Mouse (Mus musculus) kidney, postnatal 0 days (tissue): ENCODE data around the gene Emc4. TPM values are rescaled to one million over a fixed set of nuclear protein-coding genes. Genes with fewer than 3 reads are reported as not detected.

Experiments used
- ATAC-seq: fragments of 200-750 bp; cut with Nextera tagmentation; replicated peaks from 2 replicates; pipeline ENCODE4 v1.8.0; 2017; ENCODE audit warnings: low read depth, moderate number of reproducible peaks, moderate TSS enrichment, moderate library complexity; ENCODE audit not compliant: low FRiP score
- DNase-seq: peaks from one replicate; pipeline ENCODE4 v3.0.0-alpha.2; 2016; ENCODE audit warnings: low spot score
- H3K27ac ChIP-seq: fragments of 300-500 bp; sonication (generic); 2 replicates; pipeline ENCODE4 v1.5.1; 2014; ENCODE audit warnings: mild to moderate bottlenecking
- H3K27me3 ChIP-seq: fragments of 300-500 bp; sonication (generic); 2 replicates; pipeline ENCODE4 v1.6.1; 2014; ENCODE audit warnings: low read length, mixed read lengths; ENCODE audit not compliant: insufficient read depth
- H3K36me3 ChIP-seq: fragments of 300-500 bp; sonication (generic); 2 replicates; pipeline ENCODE4 v1.6.1; 2014; ENCODE audit warnings: low read length, mixed read lengths; ENCODE audit not compliant: insufficient read depth
- H3K4me1 ChIP-seq: fragments of 300-500 bp; sonication (generic); replicated peaks from 2 replicates; pipeline ENCODE4 v1.6.1; 2014; ENCODE audit warnings: antibody characterized with exemption, low read length, mixed read lengths; ENCODE audit not compliant: insufficient read depth
- H3K4me2 ChIP-seq: fragments of 300-500 bp; sonication (generic); 2 replicates; pipeline ENCODE4 v1.6.1; 2014; ENCODE audit warnings: mild to moderate bottlenecking, low read length, moderate library complexity, mixed read lengths
- H3K4me3 ChIP-seq: fragments of 300-500 bp; sonication (generic); replicated peaks from 2 replicates; pipeline ENCODE4 v1.5.1; 2014; ENCODE audit warnings: low read depth, low read length
- H3K9ac ChIP-seq: fragments of 300-500 bp; sonication (generic); 2 replicates; pipeline ENCODE4 v1.6.1; 2014; ENCODE audit warnings: low read depth, low read length
- H3K9me3 ChIP-seq: fragments of 300-500 bp; sonication (generic); replicated peaks from 2 replicates; pipeline ENCODE4 v1.6.1; 2016; ENCODE audit warnings: low read length, inconsistent platforms, mixed read lengths
- CTCF ChIP-seq: IDR thresholded peaks from 2 replicates; pipeline ENCODE4 v1.5.1; 2016; ENCODE audit warnings: antibody characterized with exemption, low read depth, mild to moderate bottlenecking, moderate library complexity
- WGBS: fragments of 180-500 bp; shearing (Covaris S2); extraction: QIAGEN DNeasy Blood & Tissue Kit; methylation state at CpG from one replicate; pipeline ENCODE4 v1.1.7; 2014; 5-methylcytosine and 5-hydroxymethylcytosine counted together
- polyA plus RNA-seq: library from polyadenylated mRNA; unstranded; fragments of >200 nt; fragmentation: Nextera tagmentation; extraction: Ambion mirVana; gene quantifications from 2 replicates; pipeline ENCODE4 v1.2.1, GENCODE M21; 2015

Gene Emc4
- polyA plus RNA-seq, 1 experiment from 2014 or later: 127 TPM

DNA sequence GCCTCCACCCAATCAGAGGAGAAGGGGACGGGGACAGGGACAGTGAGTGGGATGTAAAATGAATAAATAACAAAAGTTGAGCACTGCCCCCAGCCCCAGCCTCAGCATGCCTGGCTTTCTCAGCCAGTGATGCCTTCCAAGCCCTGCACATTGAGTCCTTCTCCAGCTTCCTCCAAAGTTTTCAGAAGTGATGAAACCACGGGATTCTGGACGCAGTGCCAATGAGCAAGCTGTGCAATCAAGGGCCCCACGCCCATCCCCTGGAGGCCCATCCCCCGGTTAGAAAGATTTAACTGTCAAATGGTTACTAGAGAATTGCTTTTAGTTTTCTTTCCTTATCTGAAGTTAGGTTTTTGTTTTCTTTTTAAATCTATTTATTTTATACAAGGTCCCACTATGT lies 2.1 kb upstream of the Emc4 start:
- H3K4me3 ChIP-seq: no peak overlapping the region
- H3K9ac ChIP-seq: no peak overlapping the region
- H3K27me3 ChIP-seq: no peaks in the 10 kb centered on the region
- no peak for DNase-seq
- H3K27ac ChIP-seq: no peak overlapping the region
- 53% methylated on average over 5 of the region's 5 CpGs for WGBS
- no peak for TF ChIP-seq CTCF
- no peaks in the 10 kb centered on the region for H3K9me3 ChIP-seq
- H3K36me3 ChIP-seq: no peaks in the 10 kb centered on the region
- ATAC-seq: no peak
- no peaks in the 10 kb centered on the region for H3K4me1 ChIP-seq
- no peak overlapping the region for H3K4me2 ChIP-seq

DNA sequence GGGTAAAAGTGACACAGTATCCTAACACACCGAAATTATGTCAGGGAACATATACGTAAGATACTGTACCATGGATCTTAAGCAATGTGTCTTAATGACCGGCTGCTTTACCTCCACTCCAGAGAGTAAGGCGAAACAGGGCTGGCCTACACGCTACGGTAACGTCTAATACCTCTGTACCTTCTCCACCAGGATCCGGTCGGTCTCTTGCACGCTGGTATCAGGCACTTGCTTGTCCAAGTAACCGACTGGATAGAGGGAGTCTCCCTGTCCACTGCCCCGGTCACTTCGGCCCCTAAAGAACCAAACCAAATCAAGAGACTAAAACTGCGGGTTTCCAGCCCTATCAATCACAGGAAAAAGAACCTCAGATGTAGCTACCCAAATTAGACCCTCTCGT lies 605 bp downstream of the Emc4 start:
- ATAC-seq (no peak), DNase-seq (no peak)
- H3K4me2 ChIP-seq: peak overlapping the region; percentile 89
- H3K9ac ChIP-seq: peak overlapping the region; percentile 87
- WGBS: 19% methylated on average over 15 of the region's 15 CpGs
- no peak for TF ChIP-seq CTCF
- H3K9me3 ChIP-seq: no peaks in the 10 kb centered on the region
- peak overlapping the region; percentile 98 for H3K4me3 ChIP-seq
- H3K4me1 ChIP-seq: no peaks in the 10 kb centered on the region
- H3K27me3 ChIP-seq: no peaks in the 10 kb centered on the region
- peaks cover 10% of the 10 kb centered on the region; the same call in 1 of the 2 replicates for H3K36me3 ChIP-seq
- H3K27ac ChIP-seq: peak overlapping the region; percentile 74

- Histone ChIP-seq H3K27me3 (no peaks in the 10 kb centered on the region), H3K4me2 (no peak overlapping the region), H3K4me3 (no peak overlapping the region), H3K36me3 (peaks cover 54% of the 10 kb centered on the region), H3K4me1 (no peaks in the 10 kb centered on the region), H3K9me3 (no peaks in the 10 kb centered on the region), H3K9ac (no peak overlapping the region), H3K27ac (no peak overlapping the region)
- TF ChIP-seq CTCF: no peak
- ATAC-seq: peak; percentile 45; the same call in 1 of the 2 replicates
- 39% methylated on average over 2 of the region's 2 CpGs for WGBS
- peak; percentile 62 for DNase-seq
Observed at GRCm38 (mm10) chr2:112360781-112361169, 7.1 kb downstream of the Emc4 start.

DNA sequence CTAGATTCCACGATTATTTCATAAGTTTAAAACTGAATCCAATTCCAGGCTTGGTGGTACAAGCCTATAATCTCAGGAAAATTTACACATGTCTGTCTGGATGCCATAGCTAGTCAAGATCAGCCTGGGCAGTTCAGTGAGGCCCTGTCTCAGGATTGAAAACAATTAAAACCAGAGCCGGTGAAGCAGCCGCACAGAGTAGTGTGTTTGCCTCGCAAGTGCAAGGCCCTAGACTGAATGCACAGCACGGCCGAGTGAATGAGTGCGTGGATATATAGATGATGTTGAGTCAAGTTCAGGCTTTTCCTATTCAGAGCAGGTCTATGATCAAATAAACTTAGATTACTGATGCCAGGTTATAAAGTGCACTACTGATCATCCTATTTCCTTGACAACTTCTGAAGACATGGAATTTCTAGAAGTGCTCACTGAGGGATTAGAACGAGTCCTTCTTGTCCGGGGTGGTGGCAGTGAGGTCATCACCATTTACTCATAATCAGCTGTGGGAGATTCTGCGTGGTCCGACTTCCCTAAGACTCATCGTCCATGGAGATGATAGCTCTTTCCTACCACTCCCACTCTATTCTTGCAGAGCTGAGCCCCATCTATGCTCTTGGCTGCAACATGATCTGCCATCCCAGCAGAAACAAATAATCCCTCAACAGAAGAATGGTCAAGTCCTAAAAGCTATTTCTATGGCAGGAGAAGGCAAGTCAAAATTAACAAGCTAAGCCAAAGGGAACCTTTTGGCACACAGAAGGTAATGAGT lies 7.6 kb downstream of the Emc4 start:
- H3K36me3 ChIP-seq: peaks cover 57% of the 10 kb centered on the region
- DNase-seq (peak; percentile 62), ATAC-seq (peak; percentile 48)
- no peak overlapping the region for H3K9ac ChIP-seq
- H3K4me1 ChIP-seq: no peaks in the 10 kb centered on the region
- 59% methylated on average over 12 of the region's 12 CpGs for WGBS
- H3K4me2 ChIP-seq: no peak overlapping the region
- H3K9me3 ChIP-seq: no peaks in the 10 kb centered on the region
- no peak overlapping the region for H3K27ac ChIP-seq
- H3K4me3 ChIP-seq: no peak overlapping the region
- H3K27me3 ChIP-seq: no peaks in the 10 kb centered on the region
- no peak for TF ChIP-seq CTCF

DNA sequence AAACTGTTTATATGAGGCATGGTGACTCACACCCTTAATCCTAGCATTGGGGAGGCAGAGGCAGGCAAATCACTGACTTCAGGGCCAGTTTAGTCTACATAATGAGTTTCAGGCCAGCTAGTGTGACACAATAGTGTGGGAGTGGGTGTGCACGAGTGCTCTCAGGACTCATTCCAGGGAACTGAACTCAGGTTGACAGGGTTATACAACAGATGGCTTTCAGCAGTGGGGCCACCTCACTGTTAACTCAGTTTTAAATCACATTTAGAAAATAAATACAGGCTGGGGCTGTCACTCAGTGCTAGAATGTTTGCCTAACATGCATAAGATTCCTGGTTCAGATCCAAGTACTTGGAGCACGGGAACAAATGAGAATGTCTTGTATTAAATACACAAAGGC lies 8.2 kb downstream of the Emc4 start:
- Histone ChIP-seq H3K9me3 (no peaks in the 10 kb centered on the region), H3K27me3 (no peaks in the 10 kb centered on the region), H3K4me1 (no peaks in the 10 kb centered on the region), H3K36me3 (peaks cover 57% of the 10 kb centered on the region), H3K4me2 (no peak overlapping the region), H3K4me3 (no peak overlapping the region), H3K9ac (no peak overlapping the region), H3K27ac (no peak overlapping the region)
- no peak for ATAC-seq
- no peak for TF ChIP-seq CTCF
- peak; percentile 27 for DNase-seq
- WGBS: 33% methylated on average over 2 of the region's 2 CpGs

GRCm38 (mm10) chr2:112353685-112354455 lies 14.0 kb downstream of the Emc4 start:
- Histone ChIP-seq H3K27me3 (no peaks in the 10 kb centered on the region), H3K9ac (no peak overlapping the region), H3K4me1 (no peaks in the 10 kb centered on the region), H3K4me3 (no peak overlapping the region), H3K27ac (no peak overlapping the region), H3K4me2 (no peak overlapping the region), H3K36me3 (peaks cover 27% of the 10 kb centered on the region), H3K9me3 (no peaks in the 10 kb centered on the region)
- ATAC-seq: peak; percentile 29; the same call in 1 of the 2 replicates
- no peak for TF ChIP-seq CTCF
- peak; percentile 54 for DNase-seq
- 51% methylated on average over 7 of the region's 7 CpGs for WGBS
